Mouse (Mus musculus) lung, postnatal 25 days (tissue): ENCODE measurements around the gene Lpin3.

Experiments used
- DNase-seq: peaks from one replicate; pipeline ENCODE4 v3.0.0; 2022; ENCODE audit warnings: low spot score

Lpin3 gene

GRCm38 (mm10) chr2:160880453-160881195 lies at the start of gene Lpin3:
Gene Lpin3, plus strand, starts transcription at chr2:160880670.
- peak; percentile 68 for DNase-seq

- DNase-seq = no peak
These were observed 39.6 kb upstream of the Lpin3 start for GRCm38 (mm10) chr2:160840838-160841237.

- no peak for DNase-seq
These were observed 32.8 kb upstream of the Lpin3 start for GRCm38 (mm10) chr2:160847664-160848063.

GRCm38 (mm10) chr2:160848186-160848585 lies 32.3 kb upstream of the Lpin3 start:
- no peak for DNase-seq

- DNase-seq = no peak
These were observed 30.7 kb upstream of the Lpin3 start for GRCm38 (mm10) chr2:160849617-160850240.

GRCm38 (mm10) chr2:160850360-160850759 lies 30.1 kb upstream of the Lpin3 start:
- DNase-seq = no peak

- no peak for DNase-seq
These were observed 25.8 kb upstream of the Lpin3 start for GRCm38 (mm10) chr2:160854687-160855086.

- DNase-seq = no peak
These were observed 23.9 kb upstream of the Lpin3 start for GRCm38 (mm10) chr2:160856359-160857102.

- DNase-seq = no peak
These were observed 20.1 kb upstream of the Lpin3 start for GRCm38 (mm10) chr2:160860363-160860762.

GRCm38 (mm10) chr2:160864112-160864511 lies 16.4 kb upstream of the Lpin3 start:
- no peak for DNase-seq

- no peak for DNase-seq
These were observed 15.2 kb upstream of the Lpin3 start for GRCm38 (mm10) chr2:160865266-160865665.

- no peak for DNase-seq
These were observed 11.0 kb upstream of the Lpin3 start for GRCm38 (mm10) chr2:160869446-160869845.

GRCm38 (mm10) chr2:160871310-160871709 lies 9.2 kb upstream of the Lpin3 start:
- no peak for DNase-seq

GRCm38 (mm10) chr2:160872395-160872794 lies 8.1 kb upstream of the Lpin3 start:
- peak; percentile 57 for DNase-seq

GRCm38 (mm10) chr2:160872890-160873382 lies 7.5 kb upstream of the Lpin3 start, which contains the start of gene Zhx3:
Gene Zhx3, minus strand, starts transcription at chr2:160872998.
- DNase-seq = peak; percentile 93

GRCm38 (mm10) chr2:160874231-160874877 lies 6.1 kb upstream of the Lpin3 start:
- no peak for DNase-seq

GRCm38 (mm10) chr2:160876115-160876514 lies 4.4 kb upstream of the Lpin3 start:
- DNase-seq = no peak

GRCm38 (mm10) chr2:160881462-160882101 lies 1.1 kb downstream of the Lpin3 start:
- DNase-seq = no peak

GRCm38 (mm10) chr2:160882436-160882835 lies 2.0 kb downstream of the Lpin3 start:
- no peak for DNase-seq

GRCm38 (mm10) chr2:160883912-160884311 lies 3.4 kb downstream of the Lpin3 start:
- DNase-seq = peak; percentile 76

- peak; percentile 49 for DNase-seq
These were observed 4.4 kb downstream of the Lpin3 start for GRCm38 (mm10) chr2:160884830-160885229.

GRCm38 (mm10) chr2:160886221-160886620 lies 5.8 kb downstream of the Lpin3 start:
- DNase-seq = no peak
